Mouse (Mus musculus): Measurements from ENCODE around the gene Mov10.
A peak's percentile ranks its signal among the peaks of the same experiment; 100 is the strongest.
"Not testable (repeated sequence)": the region's sequence is repeated elsewhere in the genome, so short reads cannot be mapped to it uniquely, and the experiment has no call there.

Mov10 gene

DNA sequence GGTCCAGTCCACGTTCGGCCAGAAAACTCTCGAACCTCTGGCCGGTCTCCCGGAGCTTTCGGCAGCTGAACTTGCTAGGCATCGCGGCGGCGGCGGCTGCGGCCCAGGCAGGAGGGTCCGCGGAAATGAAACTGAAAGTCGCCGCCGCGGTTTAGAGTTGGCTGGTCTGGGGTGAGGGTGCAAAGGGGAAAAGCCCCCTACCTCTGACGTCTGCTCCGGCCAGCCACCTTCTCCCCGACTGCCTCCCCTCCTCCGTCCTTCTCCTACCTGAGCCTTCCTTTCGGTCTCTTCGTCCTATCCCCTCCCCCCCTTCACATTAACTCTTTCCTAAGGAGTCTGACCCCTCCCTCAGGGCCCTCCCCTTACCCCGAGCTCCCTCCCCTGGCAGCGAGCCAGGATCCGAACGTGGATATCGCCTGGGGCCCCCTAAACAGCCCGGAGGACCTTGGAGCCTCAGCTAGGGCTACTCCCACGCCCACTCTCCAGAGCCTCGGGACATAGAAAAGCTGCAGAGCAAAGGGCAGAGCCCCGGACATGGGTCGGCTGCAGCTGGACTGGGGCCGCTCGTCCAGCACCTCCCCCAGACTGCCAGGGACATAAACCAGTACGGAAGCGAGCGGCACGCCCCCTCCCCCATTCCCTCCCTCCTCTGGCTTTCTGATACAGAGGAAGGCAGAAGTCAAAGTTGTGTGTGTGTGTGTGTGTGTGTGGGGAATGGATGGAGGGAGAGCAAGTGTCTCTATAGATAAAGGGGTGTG lies at the start of gene Mov10:
Mov10 (minus strand) TSS at position 573 of the 758 bp plus-strand sequence.
- peak; percentile 88 for DNase-seq (ENCODE audit: extremely low read depth, insufficient read length, low spot score)

DNA sequence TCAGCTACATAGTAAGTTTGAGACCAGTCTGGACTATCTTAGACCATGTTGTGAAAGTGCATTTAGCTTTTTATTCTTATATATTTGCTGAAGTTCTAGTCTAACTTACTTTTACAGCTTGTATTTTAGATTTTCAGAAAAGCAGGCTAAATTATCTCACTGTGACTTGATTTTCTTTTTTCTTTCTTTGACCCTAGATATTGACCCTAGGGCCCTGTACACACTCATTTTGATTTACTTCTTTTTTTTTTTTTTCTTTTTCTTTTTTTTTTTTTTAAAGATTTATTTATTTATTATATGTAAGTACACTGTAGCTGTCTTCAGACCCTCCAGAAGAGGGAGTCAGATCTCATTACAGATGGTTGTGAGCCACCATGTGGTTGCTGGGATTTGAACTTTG lies 48.3 kb upstream of the Mov10 start:
- not testable (repeated sequence) for DNase-seq (ENCODE audit: extremely low read depth, insufficient read length, low spot score)

DNA sequence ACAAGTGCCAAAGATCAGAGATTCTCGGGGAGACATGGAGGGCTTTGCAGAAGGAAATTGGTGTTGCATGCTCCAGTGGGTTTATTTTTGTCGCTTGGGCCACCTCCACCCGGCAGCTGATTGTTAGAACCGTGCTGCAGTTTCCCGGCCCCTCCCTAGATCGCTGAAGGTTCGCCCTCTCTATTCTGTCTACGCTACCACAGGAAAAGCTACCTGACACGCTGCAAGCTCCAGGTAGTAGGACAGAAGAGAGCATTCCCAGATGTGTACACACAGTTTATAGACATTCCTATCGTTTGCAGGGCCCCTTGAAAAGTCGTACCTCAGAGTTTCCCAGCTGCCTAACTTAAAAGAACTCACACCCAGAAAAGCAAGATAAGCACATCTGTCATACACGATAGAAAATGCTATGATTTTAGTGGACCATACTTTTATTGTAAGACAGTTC lies 47.0 kb upstream of the Mov10 start:
- DNase-seq (ENCODE audit: extremely low read depth, insufficient read length, low spot score), result no peak

DNA sequence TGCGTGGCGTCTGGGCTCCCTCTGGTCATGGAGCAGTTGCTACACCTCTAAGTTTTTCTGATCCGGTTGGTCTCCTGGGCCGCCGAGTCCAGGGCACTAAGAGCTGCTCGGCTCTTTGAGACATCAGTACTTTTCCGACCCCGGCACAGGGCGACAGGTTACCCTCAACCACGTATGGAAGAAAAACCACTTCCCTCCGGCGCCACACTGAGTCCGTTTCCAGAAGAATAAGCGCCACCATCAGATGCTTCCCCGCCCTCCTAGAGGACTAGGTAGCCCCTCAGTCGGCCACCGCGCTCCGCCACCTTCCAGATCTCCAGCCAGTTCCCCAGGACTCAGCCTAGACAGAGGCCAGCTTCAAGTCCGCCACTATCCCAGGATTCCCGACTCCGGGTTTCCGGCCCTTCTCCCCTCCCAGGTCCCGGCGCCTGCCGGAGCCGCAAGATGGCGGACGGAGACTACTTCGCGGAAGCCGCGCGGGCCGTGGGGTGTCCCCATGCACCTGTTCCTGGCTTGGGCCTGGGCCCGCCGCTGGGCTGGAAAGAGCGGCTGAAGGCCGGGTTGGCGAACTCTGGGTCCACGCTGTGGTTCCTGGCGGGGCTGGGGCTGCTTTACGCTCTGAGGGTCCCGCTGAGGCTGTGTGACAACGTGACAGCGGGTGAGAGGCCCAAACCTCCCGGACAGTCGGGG lies 46.4 kb upstream of the Mov10 start:
- DNase-seq (ENCODE audit: extremely low read depth, insufficient read length, low spot score), result peak; percentile 88

- peak; percentile 89 for DNase-seq (ENCODE audit: extremely low read depth, insufficient read length, low spot score)
Measured at GRCm38 (mm10) chr3:104863786-104864650, 45.7 kb upstream of the Mov10 start, which contains the start of the genes St7l and Capza1. Gene St7l (plus strand): TSS chr3:104864005. Gene Capza1 (minus strand): TSS chr3:104864505.

DNA sequence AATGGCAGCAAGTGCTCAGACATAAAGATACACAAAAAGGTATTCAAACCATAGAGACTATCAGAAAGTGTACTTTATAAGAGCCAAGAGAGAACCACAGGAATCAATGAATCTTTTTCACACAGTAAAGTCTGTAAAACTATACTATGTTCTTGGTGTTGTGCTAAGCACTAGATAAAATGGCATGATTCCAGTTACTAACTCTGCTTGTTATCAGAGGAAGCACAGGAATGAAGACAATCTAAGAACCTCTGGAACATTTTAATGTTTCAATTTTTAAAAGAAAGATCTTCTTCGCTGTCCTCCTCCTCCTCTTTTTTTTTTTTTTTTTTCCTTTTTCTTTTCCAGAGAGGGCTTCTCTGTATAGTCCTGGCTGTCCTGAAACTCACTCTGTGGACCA lies 40.2 kb upstream of the Mov10 start:
- no peak for DNase-seq (ENCODE audit: extremely low read depth, insufficient read length, low spot score)

DNA sequence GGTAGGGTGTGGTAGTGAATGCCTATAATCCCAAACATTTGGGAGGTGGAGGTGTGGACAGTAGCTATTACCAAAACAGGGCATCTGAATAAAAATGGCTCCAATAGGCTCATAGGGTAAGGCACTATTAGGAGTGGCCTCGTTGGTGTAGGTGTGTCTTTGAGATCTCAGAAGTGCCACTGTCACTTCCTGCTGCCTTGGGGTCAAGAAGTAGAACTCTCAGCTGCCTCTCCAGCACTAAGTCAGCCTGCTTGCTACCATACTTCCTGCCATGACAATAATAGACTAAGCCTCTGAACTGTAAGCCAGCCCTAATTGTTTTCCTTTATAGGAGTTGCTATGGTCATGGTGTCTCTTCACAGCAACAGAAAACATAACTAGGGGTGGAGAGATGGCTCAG lies 37.7 kb upstream of the Mov10 start:
- no peak for DNase-seq (ENCODE audit: extremely low read depth, insufficient read length, low spot score)

DNA sequence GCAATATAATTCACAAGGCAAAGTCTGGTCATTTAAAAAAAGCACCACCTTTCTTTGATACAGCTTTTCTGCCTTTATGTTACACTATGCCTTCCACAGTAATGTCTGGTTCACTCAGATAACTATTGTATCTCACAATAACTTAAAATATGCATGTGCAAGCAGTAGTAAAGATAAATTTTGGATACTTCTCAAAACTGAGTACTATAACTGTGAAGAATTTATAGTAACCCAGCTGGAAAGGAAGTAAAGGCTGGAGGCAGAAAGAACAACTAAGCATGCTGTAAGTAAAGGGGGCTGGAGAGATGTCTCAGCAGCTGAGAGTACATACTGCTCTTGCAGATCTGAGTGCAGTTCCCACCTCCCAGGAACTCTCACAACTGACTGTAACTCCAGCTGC lies 36.5 kb upstream of the Mov10 start:
- no peak for DNase-seq (ENCODE audit: extremely low read depth, insufficient read length, low spot score)

DNA sequence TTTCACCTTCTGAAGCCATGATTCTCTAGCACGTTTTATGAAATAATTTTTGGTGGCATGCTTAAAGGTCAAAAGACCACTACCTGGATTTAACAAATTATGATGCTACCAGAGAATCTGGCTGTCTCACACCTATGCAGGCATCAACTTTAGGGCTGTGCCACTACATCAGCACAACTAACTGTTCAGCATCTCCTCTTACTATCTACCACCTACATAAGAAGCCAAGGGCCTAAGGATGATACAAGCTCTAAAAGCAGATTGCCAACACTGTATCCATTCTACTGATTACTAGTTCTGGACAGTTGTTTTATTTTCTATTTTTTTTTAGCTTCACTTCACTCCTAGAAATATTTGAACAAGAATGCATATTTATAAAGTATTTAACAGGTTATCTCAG lies 36.1 kb upstream of the Mov10 start:
- DNase-seq (ENCODE audit: extremely low read depth, insufficient read length, low spot score), result no peak

DNA sequence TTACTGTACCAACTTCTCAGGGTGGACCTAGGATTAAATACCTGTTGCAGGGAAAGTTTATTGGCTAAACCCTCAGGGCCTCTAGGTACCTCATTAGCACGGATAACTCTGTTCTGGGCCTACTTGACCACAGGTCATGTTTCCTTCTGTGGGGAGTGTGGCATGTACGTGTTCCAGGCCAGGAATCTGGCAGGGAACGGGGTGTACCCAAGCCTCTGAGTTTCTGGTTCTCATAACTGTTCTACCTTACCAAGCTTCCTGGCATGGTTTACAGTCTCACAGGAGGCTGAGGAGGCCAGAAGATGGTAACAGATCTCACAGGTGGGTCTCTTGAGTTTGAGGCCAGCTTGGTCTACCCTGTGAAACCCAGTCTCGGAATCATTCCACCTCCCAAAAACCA lies 28.2 kb upstream of the Mov10 start:
- DNase-seq (ENCODE audit: extremely low read depth, insufficient read length, low spot score), result no peak

DNA sequence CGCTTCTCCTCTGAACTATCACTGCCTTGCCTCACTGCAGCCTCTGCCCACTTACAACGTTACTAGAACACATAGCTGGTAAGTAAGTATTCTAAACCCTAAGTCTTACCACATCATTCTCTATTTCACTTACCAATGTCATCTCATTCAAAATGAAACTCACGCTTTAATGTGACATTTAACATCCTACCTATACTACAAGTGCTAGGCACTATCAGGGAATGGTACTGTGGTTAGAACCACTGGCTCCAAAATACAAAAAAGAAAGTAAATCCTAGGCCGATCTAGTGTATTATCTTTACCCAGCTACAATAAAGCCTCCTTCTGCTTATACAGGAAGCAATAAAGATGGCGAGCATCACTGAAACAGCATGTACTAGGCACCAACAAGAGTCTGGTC lies 22.7 kb upstream of the Mov10 start:
- no peak for DNase-seq (ENCODE audit: extremely low read depth, insufficient read length, low spot score)

GRCm38 (mm10) chr3:104835797-104836196 lies 17.4 kb upstream of the Mov10 start:
- no peak for DNase-seq (ENCODE audit: extremely low read depth, insufficient read length, low spot score)

DNA sequence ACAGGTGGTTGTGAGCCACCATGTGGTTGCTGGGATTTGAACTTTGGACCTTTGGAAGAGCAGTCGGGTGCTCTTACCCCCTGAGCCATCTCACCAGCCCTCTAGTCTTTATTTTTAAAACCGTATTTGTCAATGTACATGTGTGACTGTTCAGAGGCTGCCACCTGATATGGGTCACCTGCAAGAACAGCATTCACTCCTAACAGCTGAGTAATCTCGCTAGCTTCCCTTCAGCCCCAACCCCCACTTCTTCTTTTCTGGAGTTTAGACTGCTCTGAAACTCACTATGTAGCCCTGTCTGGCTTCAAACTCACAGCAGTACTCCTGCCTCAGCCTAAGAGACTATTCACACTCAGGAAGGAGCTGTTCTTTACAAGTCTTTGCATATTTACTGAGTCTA lies 4.0 kb upstream of the Mov10 start:
- no peak for DNase-seq (ENCODE audit: extremely low read depth, insufficient read length, low spot score)

GRCm38 (mm10) chr3:104820426-104820825 lies 2.1 kb upstream of the Mov10 start:
- DNase-seq (ENCODE audit: extremely low read depth, insufficient read length, low spot score), result no peak

- DNase-seq (ENCODE audit: extremely low read depth, insufficient read length, low spot score), result no peak
Measured at GRCm38 (mm10) chr3:104818749-104819134, 379 bp upstream of the Mov10 start.

- DNase-seq (ENCODE audit: extremely low read depth, insufficient read length, low spot score), result peak; percentile 81
Measured at GRCm38 (mm10) chr3:104817481-104817990, 827 bp downstream of the Mov10 start.

- DNase-seq (ENCODE audit: extremely low read depth, insufficient read length, low spot score), result no peak
Measured at GRCm38 (mm10) chr3:104816130-104816529, 2.2 kb downstream of the Mov10 start.

DNA sequence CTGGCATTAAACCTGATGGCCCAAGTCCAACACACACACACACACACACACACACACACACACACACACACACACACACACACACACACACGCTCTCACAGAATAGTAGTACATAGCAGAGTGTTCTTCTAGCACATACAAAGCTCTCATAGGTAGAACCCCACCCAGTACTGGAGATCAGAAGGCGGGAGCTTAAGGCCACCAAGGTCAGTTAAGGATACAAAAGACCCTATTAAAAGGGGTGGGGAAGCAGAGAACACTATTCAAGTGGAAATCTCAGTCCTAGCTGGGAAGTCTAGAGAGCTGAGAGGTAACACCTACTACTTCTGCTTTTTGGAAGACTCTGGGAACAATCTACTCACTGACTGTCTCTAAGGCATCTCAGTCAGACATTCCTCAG lies 3.0 kb downstream of the Mov10 start:
- DNase-seq (ENCODE audit: extremely low read depth, insufficient read length, low spot score), result no peak

DNA sequence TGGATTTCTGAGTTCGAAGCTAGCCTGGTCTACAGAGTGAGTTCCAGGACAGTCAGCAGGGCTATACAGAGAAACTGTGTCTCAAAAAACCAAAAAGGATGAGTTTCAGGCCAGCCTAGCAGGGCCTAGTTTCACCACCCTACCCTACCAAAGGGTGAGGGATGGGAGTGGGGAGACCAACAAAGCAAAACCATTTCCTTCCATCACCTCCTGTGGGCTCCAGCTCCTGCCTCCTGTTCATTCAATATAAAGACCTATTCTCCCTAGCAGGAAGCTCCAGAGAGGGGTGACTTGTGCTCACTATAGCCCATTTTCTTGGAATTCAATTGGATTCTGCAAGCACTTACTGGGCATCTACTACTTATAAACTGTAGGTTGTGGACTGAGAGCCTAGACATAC lies 3.6 kb downstream of the Mov10 start:
- no peak for DNase-seq (ENCODE audit: extremely low read depth, insufficient read length, low spot score)

GRCm38 (mm10) chr3:104813227-104813626 lies 5.1 kb downstream of the Mov10 start:
- not testable (repeated sequence) for DNase-seq (ENCODE audit: extremely low read depth, insufficient read length, low spot score)

- no peak for DNase-seq (ENCODE audit: extremely low read depth, insufficient read length, low spot score)
Measured at GRCm38 (mm10) chr3:104812254-104812653, 6.1 kb downstream of the Mov10 start.
